Mouse (Mus musculus) adrenal gland, postnatal 4 days (tissue): ENCODE data around the gene Gm3248. TPM values are rescaled to one million over a fixed set of nuclear protein-coding genes. Genes with fewer than 3 reads are reported as not detected.
"Not testable (repeated sequence)": the region's sequence is repeated elsewhere in the genome, so short reads cannot be mapped to it uniquely, and the experiment has no call there.

Experiments used
- DNase-seq, 2 experiments: peaks; one replicate each; pipeline ENCODE4 v3.0.0; 2021 to 2022; ENCODE audit warnings: low spot score in 2 of 2, mixed read lengths in 2 of 2
- long read RNA-seq, 2 experiments: library from polyadenylated mRNA; stranded (forward); transcript quantifications; one replicate each; pipeline ENCODE4 v2.0.0; 2021
- total RNA-seq, 2 experiments: library from RNA; stranded (reverse); gene quantifications; 2 replicates each; pipeline ENCODE4 v1.2.3; 2021

Gm3248 gene
- total RNA-seq = under 1 TPM; 0.28 to 0.48 TPM
- long read RNA-seq, experiment 1 = 0 reads
- long read RNA-seq, experiment 2 = 0 reads

- DNase-seq = not testable (repeated sequence)
Observed at GRCm38 (mm10) chr14:5961635-5962034, at the start of gene Gm3248. Gm3248 (minus strand) TSS chr14:5961745.

- DNase-seq = peak in 1 of 2 experiments; percentile 11
Observed at GRCm38 (mm10) chr14:5987136-5987535, 25.6 kb upstream of the Gm3248 start.

GRCm38 (mm10) chr14:5979037-5979436 lies 17.5 kb upstream of the Gm3248 start, which contains the start of gene Gm3453:
Gm3453 (minus strand) TSS chr14:5979137.
- DNase-seq = not testable (repeated sequence)

- not testable (repeated sequence) for DNase-seq
Observed at GRCm38 (mm10) chr14:5962441-5962840, 896 bp upstream of the Gm3248 start.

GRCm38 (mm10) chr14:5961102-5961501 lies 443 bp downstream of the Gm3248 start:
- DNase-seq = not testable (repeated sequence)

DNA sequence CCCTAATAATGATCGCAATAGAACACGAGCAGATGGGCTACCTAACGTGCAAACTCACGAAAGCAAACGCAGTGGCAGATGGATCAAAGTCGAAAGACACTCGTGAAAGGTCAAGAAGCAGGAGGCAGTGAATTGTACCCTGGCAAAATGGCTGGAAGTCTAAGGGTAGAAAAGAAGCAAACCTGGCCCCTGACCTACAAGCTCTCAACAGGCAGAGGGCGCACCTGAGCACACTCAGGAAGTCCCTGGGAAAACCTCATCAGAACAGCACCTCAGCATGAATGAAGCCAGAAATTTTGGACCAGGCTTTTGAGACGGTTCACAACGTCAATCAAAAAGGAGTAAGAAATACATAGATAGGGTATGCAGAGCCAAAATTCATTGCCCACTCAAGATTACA lies 1.1 kb downstream of the Gm3248 start:
- not testable (repeated sequence) for DNase-seq

GRCm38 (mm10) chr14:5923276-5923675 lies 38.3 kb downstream of the Gm3248 start:
- not testable (repeated sequence) for DNase-seq

DNA sequence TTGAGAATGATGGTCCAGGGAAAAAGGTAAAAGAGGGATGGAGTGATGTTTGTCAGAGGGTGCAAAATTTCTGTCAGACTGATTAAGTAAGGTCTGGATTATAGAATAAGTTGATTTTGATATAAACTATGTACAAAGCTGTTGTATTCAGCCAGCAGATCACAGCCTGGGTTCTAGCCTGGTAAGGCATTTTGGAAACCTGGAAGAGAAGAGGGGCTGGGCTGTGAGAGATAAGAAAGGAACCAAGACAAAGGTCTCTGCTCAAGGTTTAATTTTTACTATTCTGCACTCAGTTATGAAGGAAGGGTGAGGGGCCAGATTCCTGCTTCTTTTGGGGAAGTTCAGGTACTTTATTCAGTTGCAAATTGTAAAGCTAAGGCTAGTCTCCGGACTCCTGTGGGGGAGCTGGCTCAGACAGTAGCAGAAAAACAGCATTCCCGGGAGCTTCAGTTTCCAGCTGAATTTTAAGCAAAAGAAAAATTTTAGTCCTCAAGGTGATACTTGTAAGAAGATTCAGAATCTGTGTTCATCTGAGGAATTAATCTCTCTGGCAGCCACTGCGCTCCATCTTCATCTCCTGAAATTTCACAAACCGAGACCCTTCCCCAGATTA lies 43.1 kb downstream of the Gm3248 start:
- DNase-seq = not testable (repeated sequence)

GRCm38 (mm10) chr14:5913701-5914100 lies 47.8 kb downstream of the Gm3248 start:
- DNase-seq = not testable (repeated sequence)

Other genes starting within 250 kb of the Gm3248 start
- gene Gm3373, start 220.2 kb downstream of the Gm3248 start, total RNA-seq = under 1 TPM in 1 of 2 experiments, not detected in 1; 0.28 TPM
- 1 to 10 TPM; 1.1 TPM for gene Gm3383, start 153.8 kb downstream of the Gm3248 start, total RNA-seq
- gene Gm3424, start 131.4 kb downstream of the Gm3248 start, total RNA-seq = not detected
- gene Gm8237, start 81.4 kb downstream of the Gm3248 start, total RNA-seq = under 1 TPM in 1 of 2 experiments, not detected in 1; 0.50 TPM
- not detected for gene Gm3453, start 17.4 kb upstream of the Gm3248 start, total RNA-seq
- not detected for gene Gm6337, start 96.5 kb upstream of the Gm3248 start, total RNA-seq
- gene Gm8206, start 132.2 kb upstream of the Gm3248 start, total RNA-seq = under 1 TPM in 1 of 2 experiments, not detected in 1; 0.20 TPM
- under 1 TPM; 0.50 to 0.73 TPM for gene Gm3468, start 146.9 kb upstream of the Gm3248 start, total RNA-seq
- gene Gm3476, start 164.1 kb upstream of the Gm3248 start, total RNA-seq = not detected